Mouse (Mus musculus): Measurements from ENCODE around the gene Cpn1.

Gene Cpn1

DNA sequence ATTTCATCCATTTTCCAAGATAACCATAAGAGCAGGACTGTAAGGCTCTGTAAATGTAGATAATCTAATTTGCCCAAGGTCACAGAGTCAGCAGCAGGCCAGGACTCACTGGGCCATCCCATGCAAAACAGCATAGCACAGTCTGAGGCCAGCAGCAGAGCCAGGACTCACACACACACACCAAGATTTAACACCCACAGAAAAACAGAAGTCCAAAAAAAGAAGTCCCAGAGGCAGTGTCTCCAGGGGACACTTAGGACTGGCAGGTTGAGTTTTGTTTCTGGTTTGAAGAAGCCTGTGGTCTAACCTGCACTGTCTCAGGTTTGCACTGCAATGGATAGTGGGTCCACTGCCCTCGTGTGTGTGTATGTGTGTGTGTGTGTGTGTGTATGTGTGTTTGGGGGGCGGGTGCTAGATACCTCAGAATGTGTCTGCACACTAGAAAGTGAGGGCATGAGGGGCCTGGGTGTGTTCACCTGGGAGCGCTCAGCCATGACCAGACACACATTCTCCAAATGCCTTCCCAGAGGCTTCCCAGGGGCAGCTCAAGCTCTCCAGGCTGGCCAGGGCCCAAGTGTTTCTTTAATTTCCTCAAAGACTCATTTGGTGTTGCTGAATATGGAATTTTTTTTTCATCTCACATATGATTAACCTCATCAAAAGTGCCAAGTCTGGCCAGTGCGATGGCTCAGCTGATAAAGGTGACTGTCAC is 73.4 kb downstream of the Cpn1 start:
- DNase-seq (ENCODE audit: low spot score): no peak

DNA sequence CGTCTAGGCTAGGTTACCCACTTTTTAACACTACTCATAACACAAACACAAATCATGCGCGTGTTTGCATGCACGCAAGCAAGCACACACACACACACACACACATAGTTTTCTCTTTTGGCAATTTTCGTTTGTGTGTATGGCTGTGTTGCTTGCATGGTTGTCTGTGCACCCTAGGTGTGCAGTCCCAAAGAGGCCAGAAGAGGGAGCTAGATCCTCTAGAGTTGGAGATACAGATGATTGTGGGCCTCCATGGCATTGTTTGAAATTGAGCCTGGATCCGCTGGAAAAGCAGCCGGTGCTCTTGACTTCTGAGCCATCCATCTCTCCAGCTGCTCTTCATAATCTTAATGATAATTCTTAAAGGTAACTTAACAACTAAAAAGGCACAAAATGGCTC is 79.9 kb downstream of the Cpn1 start:
- DNase-seq (ENCODE audit: low spot score): no peak
